Mouse (Mus musculus): Measurements from ENCODE around the gene Ecel1. TPM values are rescaled to one million over a fixed set of nuclear protein-coding genes. Genes with fewer than 3 reads are reported as not detected.

Ecel1 gene
- polyA plus RNA-seq, 1 experiment: 3.9 TPM

DNA sequence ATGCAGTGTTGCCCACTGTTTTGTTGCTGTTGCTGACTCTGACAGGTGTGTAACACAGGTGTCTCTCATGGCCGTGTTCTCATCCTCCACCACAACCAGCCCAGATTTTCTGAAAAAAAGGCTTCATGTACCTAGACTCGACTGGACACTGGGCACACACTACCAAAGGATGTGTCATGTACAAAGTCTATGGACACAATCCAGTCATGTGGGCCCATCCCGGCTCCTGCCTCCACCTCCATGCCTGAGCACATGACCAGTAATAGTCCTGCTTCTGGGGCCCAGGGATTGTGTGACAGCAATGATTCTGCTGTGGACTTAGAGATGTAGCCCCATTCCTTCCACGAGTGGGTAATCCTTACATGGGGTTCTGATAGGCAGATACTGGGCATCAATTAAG, 47.8 kb downstream of the Ecel1 start:
- TF ChIP-seq CTCF (IDR thresholded peaks at IDR 0.05; ENCODE audit: extremely low read depth, insufficient read depth, low read length) (no peak), POLR2A (IDR thresholded peaks at IDR 0.05; ENCODE audit: extremely low read depth, insufficient read depth, low read length) (no peak)
- H3K4me1 ChIP-seq (ENCODE audit: control insufficient read depth, insufficient read depth, low read length): no peaks in the 10 kb centered on the region
- no peak overlapping the region for H3K27ac ChIP-seq (ENCODE audit: insufficient read depth, low read length)
- H3K4me3 ChIP-seq (ENCODE audit: insufficient read depth, low read length): no peak overlapping the region

- TF ChIP-seq CTCF (IDR thresholded peaks at IDR 0.05; ENCODE audit: extremely low read depth, insufficient read depth, low read length) (no peak), POLR2A (IDR thresholded peaks at IDR 0.05; ENCODE audit: extremely low read depth, insufficient read depth, low read length) (no peak)
- no peak overlapping the region for H3K27ac ChIP-seq (ENCODE audit: insufficient read depth, low read length)
- no peaks in the 10 kb centered on the region for H3K4me1 ChIP-seq (ENCODE audit: control insufficient read depth, insufficient read depth, low read length)
- no peak overlapping the region for H3K4me3 ChIP-seq (ENCODE audit: insufficient read depth, low read length)
These were observed 49.8 kb downstream of the Ecel1 start for GRCm38 (mm10) chr1:87106536-87106935.

GRCm38 (mm10) chr1:87103936-87104335, 52.4 kb downstream of the Ecel1 start:
- TF ChIP-seq POLR2A (IDR thresholded peaks at IDR 0.05; ENCODE audit: extremely low read depth, insufficient read depth, low read length): no peak
- no peak overlapping the region for H3K4me3 ChIP-seq (ENCODE audit: insufficient read depth, low read length)
- no peaks in the 10 kb centered on the region for H3K4me1 ChIP-seq (ENCODE audit: control insufficient read depth, insufficient read depth, low read length)
- H3K27ac ChIP-seq (ENCODE audit: insufficient read depth, low read length): no peak overlapping the region

DNA sequence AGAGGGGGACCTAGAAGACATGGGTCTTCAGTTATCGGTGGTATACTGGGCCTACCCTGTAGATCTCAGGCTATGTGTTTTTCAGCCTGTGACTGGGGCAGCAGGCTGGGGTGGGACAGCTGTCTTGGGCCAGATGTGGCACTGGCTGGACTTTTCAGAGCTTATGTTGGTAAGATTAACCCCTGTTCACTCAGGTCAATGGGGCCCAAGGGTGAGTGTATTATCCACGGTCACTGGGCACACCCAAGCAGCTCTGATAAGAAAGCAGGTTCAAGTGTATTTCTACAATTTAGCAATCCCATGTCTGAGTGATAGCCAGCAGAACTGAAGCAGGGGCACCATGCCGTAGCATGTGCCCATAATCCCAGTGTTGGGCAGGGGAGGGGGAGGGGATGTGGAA, 54.2 kb downstream of the Ecel1 start:
- no peak overlapping the region for H3K27ac ChIP-seq (ENCODE audit: insufficient read depth, low read length)
- no peak overlapping the region for H3K4me3 ChIP-seq (ENCODE audit: insufficient read depth, low read length)
- TF ChIP-seq POLR2A (IDR thresholded peaks at IDR 0.05; ENCODE audit: extremely low read depth, insufficient read depth, low read length) (no peak), CTCF (IDR thresholded peaks at IDR 0.05; ENCODE audit: extremely low read depth, insufficient read depth, low read length) (no peak)
- H3K4me1 ChIP-seq (ENCODE audit: control insufficient read depth, insufficient read depth, low read length): no peaks in the 10 kb centered on the region

DNA sequence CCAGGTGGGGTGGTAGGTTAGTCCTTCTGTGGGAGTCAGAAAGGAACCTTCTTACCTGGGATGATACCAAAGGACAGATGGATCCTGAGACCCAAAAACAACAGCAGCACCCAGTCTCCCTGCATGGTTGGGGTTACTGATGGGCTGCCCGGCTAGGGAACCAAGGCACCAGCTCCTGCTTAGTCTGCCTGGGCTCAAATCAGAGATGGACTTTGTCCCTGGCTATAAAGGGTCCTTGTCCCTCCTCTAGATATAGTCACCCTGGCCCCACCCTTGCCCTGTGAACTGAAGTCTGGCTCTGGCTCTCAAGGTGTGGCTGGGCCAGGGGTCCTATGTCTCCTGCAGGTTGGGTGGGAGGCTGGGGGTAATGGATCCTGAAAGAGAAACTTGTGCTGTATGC, 54.9 kb downstream of the Ecel1 start, which contains the start of gene Alpi:
Gene Alpi (minus strand): TSS at position 196 of the 400 bp plus-strand sequence.
- no peak within 1 kb of the TSS for H3K4me3 ChIP-seq (ENCODE audit: insufficient read depth, low read length)
- H3K27ac ChIP-seq (ENCODE audit: insufficient read depth, low read length): no peak within 1 kb of the TSS
- TF ChIP-seq CTCF (IDR thresholded peaks at IDR 0.05; ENCODE audit: extremely low read depth, insufficient read depth, low read length): no peak
- no peak for TF ChIP-seq POLR2A (IDR thresholded peaks at IDR 0.05; ENCODE audit: extremely low read depth, insufficient read depth, low read length)
- no peaks in the 10 kb centered on the region for H3K4me1 ChIP-seq (ENCODE audit: control insufficient read depth, insufficient read depth, low read length)

GRCm38 (mm10) chr1:87098358-87098975, 57.9 kb downstream of the Ecel1 start:
- no peak overlapping the region for H3K27ac ChIP-seq (ENCODE audit: insufficient read depth, low read length)
- TF ChIP-seq CTCF (IDR thresholded peaks at IDR 0.05; ENCODE audit: extremely low read depth, insufficient read depth, low read length): 0 out of 2 replicates have a peak, but pooled peaks have one; percentile 16
- no peak for TF ChIP-seq POLR2A (IDR thresholded peaks at IDR 0.05; ENCODE audit: extremely low read depth, insufficient read depth, low read length)
- H3K4me3 ChIP-seq (ENCODE audit: insufficient read depth, low read length): no peak overlapping the region
- H3K4me1 ChIP-seq (ENCODE audit: control insufficient read depth, insufficient read depth, low read length): no peaks in the 10 kb centered on the region

Other genes with a start within 250 kb of the Ecel1 start
- not detected in 2 replicates for gene Alppl2, start 66.6 kb downstream of the Ecel1 start, polyA plus RNA-seq (2012; rRNA removed)
- not detected in 2 replicates for gene Alpi, start 54.9 kb downstream of the Ecel1 start, polyA plus RNA-seq (2012; rRNA removed)
- gene Akp3, start 31.5 kb downstream of the Ecel1 start, polyA plus RNA-seq (2012; rRNA removed): not detected in 2 replicates
- gene Prss56, start 26.8 kb upstream of the Ecel1 start, polyA plus RNA-seq (2012; rRNA removed): 0.13 and 0.40 TPM in 2 replicates
- gene Chrnd, start 34.1 kb upstream of the Ecel1 start, polyA plus RNA-seq (2012; rRNA removed): not detected in 2 replicates
- not detected in 2 replicates for gene Chrng, start 48.1 kb upstream of the Ecel1 start, polyA plus RNA-seq (2012; rRNA removed)
- 53.7 and 55.6 TPM in 2 replicates for gene Eif4e2, start 57.4 kb upstream of the Ecel1 start, polyA plus RNA-seq (2012; rRNA removed)
- gene Efhd1, start 107.8 kb upstream of the Ecel1 start, polyA plus RNA-seq (2012; rRNA removed): 30.0 and 36.5 TPM in 2 replicates
- 54.3 and 55.8 TPM in 2 replicates for gene Gigyf2, start 170.5 kb upstream of the Ecel1 start, polyA plus RNA-seq (2012; rRNA removed)
- 1.8 and 3.3 TPM in 2 replicates for gene Kcnj13, start 238.2 kb upstream of the Ecel1 start, polyA plus RNA-seq (2012; rRNA removed)

Data from cortical plate, adult 2 months (tissue).